Mouse (Mus musculus) right cerebral cortex, adult 18-20 months (tissue): Measurements from ENCODE around the gene Olfr110.
"Not testable (repeated sequence)": the region's sequence is repeated elsewhere in the genome, so short reads cannot be mapped to it uniquely, and the experiment has no call there.

Source experiments
- DNase-seq: peaks from one replicate; pipeline ENCODE4 v3.0.0; 2022; ENCODE audit warnings: mixed read lengths

Olfr110 gene

DNA sequence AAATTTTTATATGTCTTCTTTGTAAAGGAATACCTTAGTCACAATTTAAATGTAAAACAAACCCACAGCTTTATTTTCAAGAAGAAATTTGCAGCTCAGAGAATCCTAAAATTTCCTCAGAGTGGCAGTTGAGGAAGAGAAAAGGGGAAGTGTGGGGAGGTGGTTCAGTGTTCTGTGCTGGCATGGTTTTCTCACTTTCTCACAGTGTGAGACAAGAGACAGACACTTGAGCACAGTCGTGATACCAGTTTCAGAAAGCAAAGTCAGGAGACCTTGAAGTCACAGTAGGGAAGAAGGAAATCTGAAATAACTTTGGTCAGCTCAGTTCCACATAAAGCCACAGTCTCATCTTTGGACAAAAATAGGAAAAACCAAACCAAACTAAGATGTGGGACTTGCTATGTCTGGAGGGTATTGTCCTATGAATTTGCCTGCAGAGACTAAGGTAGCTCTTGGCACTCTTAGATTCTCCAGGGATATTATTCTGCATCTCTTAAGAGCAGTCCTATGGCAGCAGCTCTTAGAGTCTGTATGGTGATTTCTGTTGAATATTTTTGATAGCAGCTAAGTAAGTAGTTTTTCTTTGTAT, at the start of gene Olfr110:
Olfr110 (plus strand) TSS at position 539 of the 589 bp plus-strand sequence.
- DNase-seq = peak; percentile 3

DNA sequence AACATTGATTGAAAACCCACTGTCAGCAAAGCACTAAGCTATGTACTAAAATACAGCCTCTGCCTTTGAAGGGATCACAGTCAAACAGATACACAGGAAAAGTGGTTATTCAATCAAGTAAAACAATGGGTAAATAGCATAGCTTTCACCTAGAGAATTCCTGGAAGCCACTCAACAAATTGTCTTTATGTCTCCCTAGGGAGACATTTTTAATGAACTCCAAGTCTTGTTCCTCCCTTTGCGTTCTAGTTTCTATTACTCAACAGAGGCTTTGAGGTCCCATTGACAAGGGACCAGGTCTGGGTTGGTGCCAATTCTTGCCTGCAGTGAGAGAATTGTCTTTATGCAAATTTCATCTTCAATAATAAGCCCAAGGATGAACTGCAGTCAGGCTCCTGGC, 47.1 kb upstream of the Olfr110 start, which contains the start of gene Olfr108:
Olfr108 (plus strand) TSS at position 301 of the 400 bp plus-strand sequence.
- DNase-seq = no peak

DNA sequence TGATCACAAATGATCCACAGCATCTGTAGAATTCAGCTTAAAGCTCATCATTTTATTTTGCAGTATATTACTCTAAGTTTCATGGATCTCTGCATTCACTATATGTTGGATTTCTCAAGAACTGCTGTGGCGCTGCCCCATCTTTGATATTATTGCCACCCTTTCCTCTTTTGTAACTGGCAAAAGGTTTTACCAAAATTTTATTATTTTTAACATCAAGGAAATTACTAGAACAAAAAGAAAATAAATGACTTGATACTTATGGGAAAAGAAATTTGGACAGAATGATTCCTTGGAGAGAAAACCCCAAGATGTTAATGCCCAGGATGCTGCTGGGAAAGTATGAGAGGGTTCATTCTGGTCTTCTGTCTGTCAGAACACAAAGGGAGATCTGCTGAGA, 33.7 kb upstream of the Olfr110 start, which contains the start of gene Olfr109:
Olfr109 (plus strand) TSS at position 301 of the 400 bp plus-strand sequence.
- no peak for DNase-seq

DNA sequence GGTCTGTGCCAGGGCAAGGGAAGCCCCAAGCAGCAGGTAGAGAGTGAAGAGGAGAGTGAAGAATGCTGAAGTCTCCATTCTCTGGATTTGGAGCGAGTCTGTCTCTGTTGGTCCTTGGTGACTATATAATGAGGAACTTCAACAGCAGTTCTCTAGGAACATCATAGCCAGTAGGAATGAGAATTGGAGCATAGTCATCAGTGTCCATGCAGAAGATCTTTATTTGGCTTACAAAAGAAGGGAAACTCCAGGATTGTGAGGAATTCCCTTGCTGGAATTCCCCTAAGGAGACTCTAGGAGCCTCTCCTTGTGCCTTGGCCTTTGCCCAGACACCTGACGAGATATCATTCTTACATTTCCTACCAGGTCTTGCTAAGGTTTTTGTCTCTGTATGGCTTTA, 8.8 kb upstream of the Olfr110 start, which contains the start of gene H2-M2:
H2-M2 (minus strand) TSS at position 101 of the 400 bp plus-strand sequence.
- no peak for DNase-seq

DNA sequence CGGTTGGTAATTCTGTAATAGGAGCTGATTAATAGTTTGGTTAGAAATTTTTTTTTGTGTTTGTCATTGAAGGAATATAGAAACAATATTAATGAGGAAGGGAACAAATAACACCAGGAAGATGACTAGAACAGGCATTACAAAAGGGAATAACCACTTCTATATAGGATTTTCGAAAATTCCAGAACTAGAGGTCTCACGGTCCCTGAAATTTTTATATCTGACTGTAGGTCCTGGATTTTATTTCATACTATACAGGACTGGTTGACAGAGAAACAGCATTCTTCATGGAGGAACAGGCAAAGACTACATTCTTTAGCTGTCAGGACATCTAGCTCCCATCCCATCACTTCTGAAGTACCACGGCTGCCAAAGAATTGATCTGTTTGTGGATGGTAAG, 15.5 kb downstream of the Olfr110 start, which contains the start of gene Olfr111:
Olfr111 (plus strand) TSS at position 301 of the 400 bp plus-strand sequence.
- no peak for DNase-seq

DNA sequence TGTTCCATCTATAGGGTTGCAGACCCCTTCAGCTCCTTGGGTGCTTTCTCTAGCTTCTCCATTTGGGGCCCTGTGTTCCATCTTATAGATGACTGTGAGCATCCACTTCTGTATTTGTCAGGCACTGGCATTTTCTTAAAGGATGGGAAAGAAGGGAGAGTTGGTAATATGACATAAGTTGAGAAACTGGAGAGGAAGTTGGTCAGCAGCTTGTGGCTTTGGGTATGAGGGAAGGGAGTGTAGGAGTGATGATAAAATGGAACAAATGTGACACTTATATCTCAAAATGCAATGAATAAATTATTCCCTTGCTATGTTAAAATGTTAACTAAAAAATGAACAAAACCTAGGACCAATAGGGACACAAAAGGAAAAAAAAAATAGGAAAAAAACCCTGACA, 32.3 kb downstream of the Olfr110 start:
- not testable (repeated sequence) for DNase-seq

DNA sequence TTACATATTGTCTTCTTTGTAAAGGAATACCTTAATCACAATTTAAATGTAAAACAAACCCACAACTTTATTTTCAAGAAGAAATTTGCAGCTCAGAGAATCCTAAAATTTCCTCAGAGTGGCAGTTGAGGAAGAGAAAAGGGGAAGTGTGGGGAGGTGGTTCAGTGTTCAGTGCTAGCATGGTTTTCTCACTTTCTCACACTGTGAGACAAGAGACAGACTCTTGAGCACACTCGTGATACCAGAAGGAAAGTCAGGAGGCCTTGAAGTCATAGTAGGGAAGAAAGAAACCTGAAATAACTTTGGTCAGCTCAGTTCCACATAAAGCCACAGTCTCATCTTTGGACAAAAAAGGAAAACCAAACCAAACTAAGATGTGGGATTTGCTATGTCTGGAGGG, 33.2 kb downstream of the Olfr110 start:
- not testable (repeated sequence) for DNase-seq

DNA sequence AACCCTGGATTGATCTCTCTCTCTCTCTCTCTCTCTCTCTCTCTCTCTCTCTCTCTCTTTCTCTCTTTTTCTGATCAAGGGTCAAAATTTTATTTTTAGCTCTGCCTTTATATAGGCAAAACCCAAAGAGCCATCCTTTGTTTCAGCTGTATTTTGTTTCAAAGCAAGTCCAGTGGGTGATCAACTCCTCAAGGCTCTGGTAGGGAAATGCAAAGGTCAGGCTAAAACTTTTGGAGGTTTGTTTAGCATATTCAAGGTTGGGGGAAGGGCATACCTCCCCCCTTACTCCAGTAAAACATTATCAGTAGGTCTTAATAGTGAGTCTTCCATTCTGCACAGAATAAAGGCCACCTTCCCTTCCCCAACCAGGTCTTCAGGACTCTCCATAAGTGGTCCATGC, 42.9 kb downstream of the Olfr110 start:
- DNase-seq = no peak

DNA sequence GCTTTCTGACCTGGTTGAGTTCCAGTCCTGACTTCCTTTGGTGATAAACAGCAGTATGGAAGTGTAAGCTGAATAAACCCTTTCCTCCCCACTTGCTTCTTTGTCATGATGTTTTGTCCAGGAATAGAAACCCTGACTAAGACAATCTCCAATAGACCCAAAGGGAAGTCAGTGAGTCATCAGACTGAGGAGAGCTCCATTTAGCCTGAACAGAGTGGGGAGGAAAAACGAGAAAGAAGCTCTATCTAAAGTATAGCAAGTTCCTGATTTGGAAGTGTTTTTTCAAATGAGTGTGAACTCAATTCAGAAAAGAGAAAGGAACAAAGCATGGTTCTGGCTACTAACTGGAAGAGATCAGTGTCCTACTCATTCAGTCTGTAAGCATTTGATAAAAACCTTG, 46.1 kb downstream of the Olfr110 start:
- peak; percentile 5 for DNase-seq

DNA sequence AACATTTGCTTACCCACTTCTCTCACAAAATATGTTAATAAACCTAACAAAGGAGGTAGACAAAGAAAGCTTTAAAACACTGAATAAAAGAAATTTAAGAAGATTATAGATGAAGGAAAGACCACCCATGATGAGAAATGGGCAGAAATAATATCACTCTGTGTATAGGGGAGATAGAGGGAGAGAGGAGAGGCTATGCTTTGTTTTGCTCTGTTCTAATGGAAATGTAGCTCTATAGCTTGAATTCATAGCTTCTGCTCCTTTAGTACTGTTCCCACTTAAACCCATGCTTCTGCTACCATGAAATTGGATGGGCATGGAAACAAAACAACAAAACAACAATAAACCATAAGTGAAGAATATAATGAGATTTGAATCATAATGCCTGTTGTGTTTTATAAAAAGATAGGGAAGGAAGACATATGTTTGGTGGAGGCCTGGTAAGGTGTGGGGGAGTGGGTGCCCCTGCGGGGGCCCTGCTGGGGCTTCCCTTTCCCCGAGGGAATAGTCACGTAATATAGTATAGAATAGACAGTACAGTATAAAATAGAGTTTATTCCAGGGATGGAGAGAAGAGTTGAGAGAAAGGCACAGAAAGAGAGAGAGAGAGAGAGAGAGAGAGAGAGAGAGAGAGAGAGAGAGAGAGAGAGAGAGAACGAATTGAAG, 49.3 kb downstream of the Olfr110 start:
- no peak for DNase-seq

DNA sequence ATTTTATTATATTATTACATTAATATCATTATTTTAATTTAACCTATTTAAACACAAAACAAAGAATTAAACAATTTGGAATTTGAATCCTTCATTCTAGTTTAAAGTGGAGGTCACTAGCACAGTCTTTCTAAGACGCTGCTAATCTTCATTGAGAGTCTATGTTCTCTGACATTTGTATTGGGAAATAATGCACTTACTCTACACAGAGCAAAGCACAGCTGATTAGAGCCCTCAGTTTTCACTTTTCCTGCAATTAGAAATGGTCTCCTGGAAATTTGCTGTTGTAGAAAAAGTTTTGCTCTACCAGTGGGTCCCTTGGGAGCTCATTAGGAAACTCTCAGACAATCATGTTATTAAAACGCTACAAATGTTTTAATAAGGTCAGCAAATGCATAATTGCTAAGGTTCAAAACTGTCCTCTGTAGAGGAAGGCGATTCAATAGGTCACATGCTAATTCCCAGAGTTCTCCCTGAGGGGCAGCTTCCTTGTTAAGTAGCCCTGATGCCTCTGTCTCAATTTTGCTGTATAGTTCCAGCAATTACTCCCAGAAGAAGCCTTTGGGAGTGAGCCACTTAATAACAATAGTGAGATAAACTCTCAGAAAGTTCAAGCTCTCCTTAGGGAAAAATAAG, 51.6 kb downstream of the Olfr110 start:
- DNase-seq = no peak
